Mouse (Mus musculus): ENCODE data around the gene Nhlrc2. TPM values are rescaled to one million over a fixed set of nuclear protein-coding genes. Genes with fewer than 3 reads are reported as not detected.
A peak's percentile ranks its signal among the peaks of the same experiment; 100 is the strongest.
"Not testable (repeated sequence)": the region's sequence is repeated elsewhere in the genome, so short reads cannot be mapped to it uniquely, and the experiment has no call there.

The Nhlrc2 gene
- 6.3 and 6.6 TPM in 2 replicates for polyA plus RNA-seq (2012; rRNA removed)

- Histone ChIP-seq H3K36me3 (ENCODE audit: control insufficient read depth, insufficient read depth, low read length) (peaks cover 1% of the 10 kb centered on the region; the same call in 1 of the 2 replicates), H3K27me3 (replicated peaks; ENCODE audit: control insufficient read depth, insufficient read depth, low read length) (no peaks in the 10 kb centered on the region), H3K4me3 (ENCODE audit: insufficient read depth, low read depth, low read length) (peak within 1 kb of the TSS; percentile 99), H3K27ac (ENCODE audit: insufficient read depth, low read depth, low read length) (peak within 1 kb of the TSS; percentile 98), H3K4me1 (ENCODE audit: control insufficient read depth, insufficient read depth, low read length) (peaks cover 9% of the 10 kb centered on the region; the same call in 1 of the 2 replicates)
- DNase-seq: peak; percentile 96
- no peak for TF ChIP-seq POLR2A (IDR thresholded peaks at IDR 0.05; ENCODE audit: low read depth, low read length)
- TF ChIP-seq CTCF (conservative IDR thresholded peaks at IDR 0.05; ENCODE audit: insufficient read depth, insufficient read length, low read depth, low read length): no peak
- under 1% methylated on average over 69 of the region's 69 CpGs for WGBS
Measured at GRCm38 (mm10) chr19:56548230-56549032, at the start of gene Nhlrc2. Gene Nhlrc2 (plus strand): TSS chr19:56548261.

GRCm38 (mm10) chr19:56503069-56503468 is 45.0 kb upstream of the Nhlrc2 start:
- DNase-seq; H3K27me3 ChIP-seq (replicated peaks; ENCODE audit: control insufficient read depth, insufficient read depth, low read length); H3K27ac ChIP-seq (ENCODE audit: insufficient read depth, low read depth, low read length); H3K36me3 ChIP-seq (ENCODE audit: control insufficient read depth, insufficient read depth, low read length); H3K4me1 ChIP-seq (ENCODE audit: control insufficient read depth, insufficient read depth, low read length); H3K4me3 ChIP-seq (ENCODE audit: insufficient read depth, low read depth, low read length): not testable (repeated sequence)
- no CpG with 5 or more reads among the region's 5 CpGs for WGBS

- not testable (repeated sequence) for H3K27me3 ChIP-seq (replicated peaks; ENCODE audit: control insufficient read depth, insufficient read depth, low read length); H3K4me3 ChIP-seq (ENCODE audit: insufficient read depth, low read depth, low read length); H3K4me1 ChIP-seq (ENCODE audit: control insufficient read depth, insufficient read depth, low read length); DNase-seq; H3K36me3 ChIP-seq (ENCODE audit: control insufficient read depth, insufficient read depth, low read length); H3K27ac ChIP-seq (ENCODE audit: insufficient read depth, low read depth, low read length)
- WGBS: no CpG with 5 or more reads among the region's 5 CpGs
Measured at GRCm38 (mm10) chr19:56503525-56503924, 44.5 kb upstream of the Nhlrc2 start.

- not testable (repeated sequence) for H3K27ac ChIP-seq (ENCODE audit: insufficient read depth, low read depth, low read length); H3K36me3 ChIP-seq (ENCODE audit: control insufficient read depth, insufficient read depth, low read length)
- no CpG with 5 or more reads among the region's 4 CpGs for WGBS
Measured at GRCm38 (mm10) chr19:56511207-56511606, 36.9 kb upstream of the Nhlrc2 start.

GRCm38 (mm10) chr19:56513527-56513926 is 34.5 kb upstream of the Nhlrc2 start:
- not testable (repeated sequence) for H3K4me3 ChIP-seq (ENCODE audit: insufficient read depth, low read depth, low read length); H3K27ac ChIP-seq (ENCODE audit: insufficient read depth, low read depth, low read length); H3K4me1 ChIP-seq (ENCODE audit: control insufficient read depth, insufficient read depth, low read length); DNase-seq; H3K36me3 ChIP-seq (ENCODE audit: control insufficient read depth, insufficient read depth, low read length); H3K27me3 ChIP-seq (replicated peaks; ENCODE audit: control insufficient read depth, insufficient read depth, low read length)
- WGBS: no CpG with 5 or more reads among the region's 2 CpGs

More at GRCm38 (mm10) chr19:56511207-56511606, 36.9 kb upstream of the Nhlrc2 start:
- not testable (repeated sequence) for H3K27me3 ChIP-seq (replicated peaks; ENCODE audit: control insufficient read depth, insufficient read depth, low read length); DNase-seq; H3K4me3 ChIP-seq (ENCODE audit: insufficient read depth, low read depth, low read length); H3K4me1 ChIP-seq (ENCODE audit: control insufficient read depth, insufficient read depth, low read length)

GRCm38 (mm10) chr19:56519408-56519807 is 28.7 kb upstream of the Nhlrc2 start:
- H3K27me3 ChIP-seq (replicated peaks; ENCODE audit: control insufficient read depth, insufficient read depth, low read length); H3K27ac ChIP-seq (ENCODE audit: insufficient read depth, low read depth, low read length); H3K36me3 ChIP-seq (ENCODE audit: control insufficient read depth, insufficient read depth, low read length); H3K4me3 ChIP-seq (ENCODE audit: insufficient read depth, low read depth, low read length); H3K4me1 ChIP-seq (ENCODE audit: control insufficient read depth, insufficient read depth, low read length); DNase-seq: not testable (repeated sequence)
- no CpG with 5 or more reads among the region's 7 CpGs for WGBS

- no CpG with 5 or more reads among the region's 11 CpGs for WGBS
- H3K4me1 ChIP-seq (ENCODE audit: control insufficient read depth, insufficient read depth, low read length); H3K27ac ChIP-seq (ENCODE audit: insufficient read depth, low read depth, low read length); DNase-seq; H3K27me3 ChIP-seq (replicated peaks; ENCODE audit: control insufficient read depth, insufficient read depth, low read length); H3K4me3 ChIP-seq (ENCODE audit: insufficient read depth, low read depth, low read length); H3K36me3 ChIP-seq (ENCODE audit: control insufficient read depth, insufficient read depth, low read length): not testable (repeated sequence)
Measured at GRCm38 (mm10) chr19:56530529-56530928, 17.5 kb upstream of the Nhlrc2 start.

- no peak for TF ChIP-seq CTCF (conservative IDR thresholded peaks at IDR 0.05; ENCODE audit: insufficient read depth, insufficient read length, low read depth, low read length)
- no peak for TF ChIP-seq POLR2A (IDR thresholded peaks at IDR 0.05; ENCODE audit: low read depth, low read length)
- no peak for DNase-seq
- H3K4me1 ChIP-seq (ENCODE audit: control insufficient read depth, insufficient read depth, low read length): no peaks in the 10 kb centered on the region
- WGBS: 87% methylated on average over 12 of the region's 12 CpGs
- H3K27me3 ChIP-seq (replicated peaks; ENCODE audit: control insufficient read depth, insufficient read depth, low read length): no peaks in the 10 kb centered on the region
- no peaks in the 10 kb centered on the region; the same call in 1 of the 2 replicates for H3K36me3 ChIP-seq (ENCODE audit: control insufficient read depth, insufficient read depth, low read length)
- H3K27ac ChIP-seq (ENCODE audit: insufficient read depth, low read depth, low read length): no peak overlapping the region
- no peak overlapping the region for H3K4me3 ChIP-seq (ENCODE audit: insufficient read depth, low read depth, low read length)
Measured at GRCm38 (mm10) chr19:56531251-56531650, 16.8 kb upstream of the Nhlrc2 start.

Measured in kidney, adult 2 months (tissue).